Mouse (Mus musculus): ENCODE data around the gene Hdac1.

- TF ChIP-seq POLR2A (IDR thresholded peaks at IDR 0.05; ENCODE audit: control insufficient read depth, extremely low read depth, insufficient read depth, low read length, poor library complexity) = no peak
- no peak for TF ChIP-seq CTCF (IDR thresholded peaks at IDR 0.05; ENCODE audit: borderline replicate concordance, control insufficient read depth, extremely low read depth, insufficient read depth, low read length, poor library complexity)
Observed at GRCm38 (mm10) chr4:129509650-129510049, 32.9 kb downstream of the Hdac1 start.
